Mouse (Mus musculus): Measurements from ENCODE around the gene Mrgprh. TPM values are rescaled to one million over a fixed set of nuclear protein-coding genes. Genes with fewer than 3 reads are reported as not detected.

Mrgprh gene
- polyA plus RNA-seq, 1 experiment from 2014 or later = not detected

DNA sequence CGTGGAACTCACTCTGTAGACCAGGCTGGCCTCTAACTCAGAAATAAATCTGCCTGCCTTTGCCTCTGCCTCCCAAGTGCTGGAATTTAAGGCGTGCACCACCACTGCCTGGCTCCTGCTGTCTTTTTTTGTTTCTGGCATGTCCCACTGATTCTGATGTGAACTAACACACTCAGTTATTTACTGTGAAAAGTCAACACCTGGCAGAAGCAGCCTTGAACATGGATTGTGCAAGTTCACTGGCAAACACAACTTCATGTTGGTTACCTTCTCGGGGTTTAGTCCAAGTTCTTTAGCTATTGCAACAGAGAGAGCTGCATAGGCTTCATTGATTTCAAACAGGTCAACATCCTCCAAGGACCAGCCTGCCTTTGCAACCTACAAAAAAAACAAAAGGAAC lies 49.2 kb downstream of the Mrgprh start:
- Histone ChIP-seq H3K4me1 (replicated peaks) (peaks cover 3% of the 10 kb centered on the region), H3K4me2 (no peak overlapping the region), H3K9me3 (replicated peaks) (no peaks in the 10 kb centered on the region), H3K27ac (replicated peaks) (peak overlapping the region; percentile 17; the same call in 1 of the 2 replicates), H3K27me3 (no peaks in the 10 kb centered on the region), H3K4me3 (replicated peaks) (no peak overlapping the region), H3K9ac (no peak overlapping the region), H3K36me3 (replicated peaks) (peaks cover 67% of the 10 kb centered on the region)
- peak; percentile 61 for ATAC-seq (ENCODE audit: insufficient read depth)
- 72% methylated on average over 3 of the region's 3 CpGs for WGBS (ENCODE audit: insufficient replicate concordance)

DNA sequence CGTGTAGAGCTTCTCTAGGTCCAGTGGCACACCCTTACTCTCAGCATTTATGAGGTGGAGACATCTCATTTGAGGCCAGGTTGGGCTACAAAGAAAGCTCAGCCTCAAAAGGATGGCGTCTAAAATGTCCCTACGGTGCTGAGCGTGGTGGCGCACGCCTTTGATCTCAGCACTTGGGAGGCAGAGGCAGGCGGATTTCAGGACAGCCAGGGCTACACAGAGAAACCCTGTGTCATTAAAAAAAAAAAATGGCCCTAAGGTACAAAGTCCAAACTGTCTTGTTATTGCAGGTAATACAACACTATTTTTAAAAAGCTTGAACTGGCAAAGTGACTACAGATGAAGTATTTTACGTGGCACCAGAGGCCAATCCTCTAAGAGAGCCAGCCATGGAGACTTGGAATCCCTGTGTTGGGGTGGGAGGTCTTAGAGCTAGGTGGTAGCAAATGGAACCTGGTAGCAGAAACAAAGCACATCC lies 49.9 kb downstream of the Mrgprh start:
- 83% methylated on average over 8 of the region's 8 CpGs for WGBS (ENCODE audit: insufficient replicate concordance)
- H3K27ac ChIP-seq (replicated peaks) = peak overlapping the region; percentile 17; the same call in 1 of the 2 replicates
- no peak overlapping the region for H3K9ac ChIP-seq

More for the DNA sequence above, 49.9 kb downstream of the Mrgprh start:
- H3K36me3 ChIP-seq (replicated peaks) = peaks cover 59% of the 10 kb centered on the region
- ATAC-seq (ENCODE audit: insufficient read depth) = no peak
- no peaks in the 10 kb centered on the region for H3K9me3 ChIP-seq (replicated peaks)
- peaks cover 3% of the 10 kb centered on the region for H3K4me1 ChIP-seq (replicated peaks)
- no peak overlapping the region for H3K4me2 ChIP-seq
- no peak overlapping the region for H3K4me3 ChIP-seq (replicated peaks)
- no peaks in the 10 kb centered on the region for H3K27me3 ChIP-seq

Small RNA genes lying within 50 kb of the gene (microRNA-seq; reads per million reads assigned to microRNA genes)
- gene Gm24085 = not detected

Other genes with a start within 250 kb of the Mrgprh start
- gene Slc22a1, start 200.2 kb upstream of the Mrgprh start, polyA plus RNA-seq (2015; fragmentation: Nextera tagmentation; extraction: Ambion mirVana) = 0.05 TPM in 1 of 2 replicates, not detected in the other
- gene Igf2r, start 106.4 kb upstream of the Mrgprh start, polyA plus RNA-seq (2015; fragmentation: Nextera tagmentation; extraction: Ambion mirVana) = 13.0 and 15.6 TPM in 2 replicates
- 0.17 and 0.33 TPM in 2 replicates for gene Mas1, start 7.9 kb upstream of the Mrgprh start, polyA plus RNA-seq (2015; fragmentation: Nextera tagmentation; extraction: Ambion mirVana)
- gene Pnldc1, start 34.2 kb downstream of the Mrgprh start, polyA plus RNA-seq (2015; fragmentation: Nextera tagmentation; extraction: Ambion mirVana) = 0.40 and 0.45 TPM in 2 replicates
- 185 and 211 TPM in 2 replicates for gene Tcp1, start 39.7 kb downstream of the Mrgprh start, polyA plus RNA-seq (2015; fragmentation: Nextera tagmentation; extraction: Ambion mirVana)
- 86.0 and 95.2 TPM in 2 replicates for gene Mrpl18, start 40.3 kb downstream of the Mrgprh start, polyA plus RNA-seq (2015; fragmentation: Nextera tagmentation; extraction: Ambion mirVana)
- gene Acat3, start 64.6 kb downstream of the Mrgprh start, polyA plus RNA-seq (2015; fragmentation: Nextera tagmentation; extraction: Ambion mirVana) = 10.0 and 13.2 TPM in 2 replicates
- gene Acat2, start 84.7 kb downstream of the Mrgprh start, polyA plus RNA-seq (2015; fragmentation: Nextera tagmentation; extraction: Ambion mirVana) = 93.7 and 101 TPM in 2 replicates
- 37.1 and 41.9 TPM in 2 replicates for gene Wtap, start 118.1 kb downstream of the Mrgprh start, polyA plus RNA-seq (2015; fragmentation: Nextera tagmentation; extraction: Ambion mirVana)
- gene Sod2, start 130.8 kb downstream of the Mrgprh start, polyA plus RNA-seq (2015; fragmentation: Nextera tagmentation; extraction: Ambion mirVana) = 113 and 120 TPM in 2 replicates
- not detected in 2 replicates for gene Gpr31b, start 176.3 kb downstream of the Mrgprh start, polyA plus RNA-seq (2015; fragmentation: Nextera tagmentation; extraction: Ambion mirVana)
- not detected in 2 replicates for gene Tcp10b, start 185.1 kb downstream of the Mrgprh start, polyA plus RNA-seq (2015; fragmentation: Nextera tagmentation; extraction: Ambion mirVana)